Mouse (Mus musculus): ENCODE results near the gene Fgfbp1.

The Fgfbp1 gene

GRCm38 (mm10) chr5:43981620-43982019 is at the start of gene Fgfbp1:
Gene Fgfbp1, minus strand, starts transcription at chr5:43981779.
- no peak for DNase-seq (ENCODE audit: low spot score in 2 of 2)

- no peak for DNase-seq (ENCODE audit: low spot score in 2 of 2)
Observed at GRCm38 (mm10) chr5:43998295-43998989, 16.9 kb upstream of the Fgfbp1 start.

- DNase-seq (ENCODE audit: low spot score in 2 of 2): no peak
Observed at GRCm38 (mm10) chr5:43997626-43998025, 16.0 kb upstream of the Fgfbp1 start.

GRCm38 (mm10) chr5:43996162-43996561 is 14.6 kb upstream of the Fgfbp1 start:
- no peak for DNase-seq (ENCODE audit: low spot score in 2 of 2)

- no peak for DNase-seq (ENCODE audit: low spot score in 2 of 2)
Observed at GRCm38 (mm10) chr5:43994981-43995380, 13.4 kb upstream of the Fgfbp1 start.

- peak; percentile 35 to 72 for DNase-seq (ENCODE audit: low spot score in 2 of 2)
Observed at GRCm38 (mm10) chr5:43990316-43990715, 8.7 kb upstream of the Fgfbp1 start.

GRCm38 (mm10) chr5:43989017-43989416 is 7.4 kb upstream of the Fgfbp1 start:
- peak in 1 of 2 experiments; percentile 22 for DNase-seq (ENCODE audit: low spot score in 2 of 2)

GRCm38 (mm10) chr5:43986212-43986611 is 4.6 kb upstream of the Fgfbp1 start:
- no peak for DNase-seq (ENCODE audit: low spot score in 2 of 2)

GRCm38 (mm10) chr5:43982896-43983295 is 1.3 kb upstream of the Fgfbp1 start:
- DNase-seq (ENCODE audit: low spot score in 2 of 2): no peak

GRCm38 (mm10) chr5:43980397-43980796 is 1.2 kb downstream of the Fgfbp1 start:
- no peak for DNase-seq (ENCODE audit: low spot score in 2 of 2)

GRCm38 (mm10) chr5:43976821-43977561 is 4.6 kb downstream of the Fgfbp1 start:
- no peak for DNase-seq (ENCODE audit: low spot score in 2 of 2)

- DNase-seq (ENCODE audit: low spot score in 2 of 2): no peak
Observed at GRCm38 (mm10) chr5:43974166-43974565, 7.4 kb downstream of the Fgfbp1 start.

GRCm38 (mm10) chr5:43971156-43971555 is 10.4 kb downstream of the Fgfbp1 start:
- DNase-seq (ENCODE audit: low spot score in 2 of 2): no peak

GRCm38 (mm10) chr5:43970532-43970931 is 11.0 kb downstream of the Fgfbp1 start:
- no peak for DNase-seq (ENCODE audit: low spot score in 2 of 2)

GRCm38 (mm10) chr5:43968634-43969033 is 12.9 kb downstream of the Fgfbp1 start:
- no peak for DNase-seq (ENCODE audit: low spot score in 2 of 2)

GRCm38 (mm10) chr5:43961056-43961455 is 20.5 kb downstream of the Fgfbp1 start:
- no peak for DNase-seq (ENCODE audit: low spot score in 2 of 2)

GRCm38 (mm10) chr5:43959884-43960440 is 21.6 kb downstream of the Fgfbp1 start:
- DNase-seq (ENCODE audit: low spot score in 2 of 2): no peak

- DNase-seq (ENCODE audit: low spot score in 2 of 2): no peak
Observed at GRCm38 (mm10) chr5:43953241-43953640, 28.3 kb downstream of the Fgfbp1 start.

GRCm38 (mm10) chr5:43948748-43949275 is 32.8 kb downstream of the Fgfbp1 start:
- DNase-seq (ENCODE audit: low spot score in 2 of 2): peak; percentile 10 to 22

- DNase-seq (ENCODE audit: low spot score in 2 of 2): peak; percentile 47 to 78
Observed at GRCm38 (mm10) chr5:43948111-43948743, 33.4 kb downstream of the Fgfbp1 start.

GRCm38 (mm10) chr5:43947330-43947977 is 34.1 kb downstream of the Fgfbp1 start:
- peak; percentile 6 to 20 for DNase-seq (ENCODE audit: low spot score in 2 of 2)

- no peak for DNase-seq (ENCODE audit: low spot score in 2 of 2)
Observed at GRCm38 (mm10) chr5:43933269-43933668, 48.3 kb downstream of the Fgfbp1 start.

Measured in spleen, postnatal 10 days (tissue).